Mouse (Mus musculus): ENCODE results near the gene Olfr1310. TPM values are rescaled to one million over a fixed set of nuclear protein-coding genes. Genes with fewer than 3 reads are reported as not detected.

The Olfr1310 gene
- polyA plus RNA-seq (2014; fragmentation: Illumina TruSeq; extraction: RNeasy Lipid Tissue Mini Kit (QIAGEN cat#74804); ENCODE audit: low replicate concordance), result not detected

GRCm38 (mm10) chr2:112012608-112013007, at the start of gene Olfr1310:
Gene Olfr1310, minus strand, starts transcription at chr2:112012708.

GRCm38 (mm10) chr2:112050138-112050537, 37.6 kb upstream of the Olfr1310 start, which contains the start of gene Olfr1312:
Gene Olfr1312, minus strand, starts transcription at chr2:112050238.

GRCm38 (mm10) chr2:112024312-112024711, 11.8 kb upstream of the Olfr1310 start, which contains the start of gene Olfr1311:
Gene Olfr1311, minus strand, starts transcription at chr2:112024412.

GRCm38 (mm10) chr2:111990181-111990580, 22.3 kb downstream of the Olfr1310 start, which contains the start of gene Olfr1309:
Gene Olfr1309, minus strand, starts transcription at chr2:111990281.

GRCm38 (mm10) chr2:111964844-111965243, 47.7 kb downstream of the Olfr1310 start, which contains the start of gene Olfr1308:
Gene Olfr1308, minus strand, starts transcription at chr2:111964944.

Other genes with a start within 250 kb of the Olfr1310 start
- not detected for gene Olfr1302, start 235.3 kb downstream of the Olfr1310 start, polyA plus RNA-seq (2014; fragmentation: Illumina TruSeq; extraction: RNeasy Lipid Tissue Mini Kit (QIAGEN cat#74804); ENCODE audit: low replicate concordance)
- not detected for gene Olfr1303, start 192.4 kb downstream of the Olfr1310 start, polyA plus RNA-seq (2014; fragmentation: Illumina TruSeq; extraction: RNeasy Lipid Tissue Mini Kit (QIAGEN cat#74804); ENCODE audit: low replicate concordance)
- gene Olfr1305, start 135.6 kb downstream of the Olfr1310 start, polyA plus RNA-seq (2014; fragmentation: Illumina TruSeq; extraction: RNeasy Lipid Tissue Mini Kit (QIAGEN cat#74804); ENCODE audit: low replicate concordance), result not detected
- gene Olfr1306, start 96.4 kb downstream of the Olfr1310 start, polyA plus RNA-seq (2014; fragmentation: Illumina TruSeq; extraction: RNeasy Lipid Tissue Mini Kit (QIAGEN cat#74804); ENCODE audit: low replicate concordance), result not detected
- gene Olfr1307, start 63.3 kb downstream of the Olfr1310 start, polyA plus RNA-seq (2014; fragmentation: Illumina TruSeq; extraction: RNeasy Lipid Tissue Mini Kit (QIAGEN cat#74804); ENCODE audit: low replicate concordance), result not detected
- gene Olfr1308, start 47.8 kb downstream of the Olfr1310 start, polyA plus RNA-seq (2014; fragmentation: Illumina TruSeq; extraction: RNeasy Lipid Tissue Mini Kit (QIAGEN cat#74804); ENCODE audit: low replicate concordance), result not detected
- not detected for gene Olfr1309, start 22.4 kb downstream of the Olfr1310 start, polyA plus RNA-seq (2014; fragmentation: Illumina TruSeq; extraction: RNeasy Lipid Tissue Mini Kit (QIAGEN cat#74804); ENCODE audit: low replicate concordance)
- not detected for gene Olfr1311, start 11.7 kb upstream of the Olfr1310 start, polyA plus RNA-seq (2014; fragmentation: Illumina TruSeq; extraction: RNeasy Lipid Tissue Mini Kit (QIAGEN cat#74804); ENCODE audit: low replicate concordance)
- not detected for gene Olfr1312, start 37.5 kb upstream of the Olfr1310 start, polyA plus RNA-seq (2014; fragmentation: Illumina TruSeq; extraction: RNeasy Lipid Tissue Mini Kit (QIAGEN cat#74804); ENCODE audit: low replicate concordance)
- gene Olfr1313, start 65.1 kb upstream of the Olfr1310 start, polyA plus RNA-seq (2014; fragmentation: Illumina TruSeq; extraction: RNeasy Lipid Tissue Mini Kit (QIAGEN cat#74804); ENCODE audit: low replicate concordance), result not detected
- not detected for gene Olfr1314, start 84.1 kb upstream of the Olfr1310 start, polyA plus RNA-seq (2014; fragmentation: Illumina TruSeq; extraction: RNeasy Lipid Tissue Mini Kit (QIAGEN cat#74804); ENCODE audit: low replicate concordance)
- not detected for gene Olfr1315-ps1, start 102.7 kb upstream of the Olfr1310 start, polyA plus RNA-seq (2014; fragmentation: Illumina TruSeq; extraction: RNeasy Lipid Tissue Mini Kit (QIAGEN cat#74804); ENCODE audit: low replicate concordance)
- gene Olfr1316, start 122.3 kb upstream of the Olfr1310 start, polyA plus RNA-seq (2014; fragmentation: Illumina TruSeq; extraction: RNeasy Lipid Tissue Mini Kit (QIAGEN cat#74804); ENCODE audit: low replicate concordance), result not detected
- gene Olfr1317, start 127.6 kb upstream of the Olfr1310 start, polyA plus RNA-seq (2014; fragmentation: Illumina TruSeq; extraction: RNeasy Lipid Tissue Mini Kit (QIAGEN cat#74804); ENCODE audit: low replicate concordance), result not detected
- gene Olfr1318, start 141.5 kb upstream of the Olfr1310 start, polyA plus RNA-seq (2014; fragmentation: Illumina TruSeq; extraction: RNeasy Lipid Tissue Mini Kit (QIAGEN cat#74804); ENCODE audit: low replicate concordance), result not detected
- gene Lpcat4, start 226.8 kb upstream of the Olfr1310 start, polyA plus RNA-seq (2014; fragmentation: Illumina TruSeq; extraction: RNeasy Lipid Tissue Mini Kit (QIAGEN cat#74804); ENCODE audit: low replicate concordance), result not detected
- not detected for gene Nutm1, start 246.6 kb upstream of the Olfr1310 start, polyA plus RNA-seq (2014; fragmentation: Illumina TruSeq; extraction: RNeasy Lipid Tissue Mini Kit (QIAGEN cat#74804); ENCODE audit: low replicate concordance)
- 12.3 TPM for gene Nop10, start 249.2 kb upstream of the Olfr1310 start, polyA plus RNA-seq (2014; fragmentation: Illumina TruSeq; extraction: RNeasy Lipid Tissue Mini Kit (QIAGEN cat#74804); ENCODE audit: low replicate concordance)

Measured in small intestine, adult 10 weeks (tissue).